Mouse (Mus musculus) embryonic facial prominence, embryonic 13.5 days (tissue): ENCODE results near the gene Spg21. TPM values are rescaled to one million over a fixed set of nuclear protein-coding genes. Genes with fewer than 3 reads are reported as not detected.

Source experiments
- ATAC-seq: fragments of 200-750 bp; cut with Nextera tagmentation; 2 replicates; pipeline ENCODE4 v1.8.0; 2017; ENCODE audit warnings: low read depth; ENCODE audit not compliant: insufficient number of reproducible peaks, insufficient read depth, low FRiP score, low TSS enrichment
- H3K27ac ChIP-seq: fragments of 300-500 bp; sonication (generic); 2 replicates; pipeline ENCODE4 v1.5.1; 2015; ENCODE audit warnings: moderate library complexity, mild to moderate bottlenecking, inconsistent platforms
- H3K27me3 ChIP-seq: fragments of 300-500 bp; sonication (generic); 2 replicates; pipeline ENCODE4 v1.6.1; 2015; ENCODE audit warnings: mild to moderate bottlenecking, inconsistent platforms
- H3K36me3 ChIP-seq: fragments of 300-500 bp; sonication (generic); 2 replicates; pipeline ENCODE4 v1.6.1; 2015; ENCODE audit warnings: mild to moderate bottlenecking, inconsistent platforms
- H3K4me1 ChIP-seq: fragments of 300-500 bp; sonication (generic); 2 replicates; pipeline ENCODE4 v1.6.1; 2015; ENCODE audit warnings: inconsistent platforms
- H3K4me2 ChIP-seq: fragments of 300-500 bp; sonication (generic); 2 replicates; pipeline ENCODE4 v1.6.1; 2015; ENCODE audit warnings: moderate library complexity, mild to moderate bottlenecking, inconsistent platforms
- H3K4me3 ChIP-seq: fragments of 300-500 bp; sonication (generic); 2 replicates; pipeline ENCODE4 v1.5.1; 2015; ENCODE audit warnings: mild to moderate bottlenecking, inconsistent platforms
- H3K9ac ChIP-seq: fragments of 300-500 bp; sonication (generic); 2 replicates; pipeline ENCODE4 v1.6.1; 2015; ENCODE audit warnings: mild to moderate bottlenecking, inconsistent platforms
- H3K9me3 ChIP-seq: fragments of 300-500 bp; sonication (generic); 2 replicates; pipeline ENCODE4 v1.6.1; 2016; ENCODE audit warnings: inconsistent platforms
- WGBS: fragments of 180-500 bp; shearing (Covaris S2); methylation state at CpG from one replicate; pipeline ENCODE4 v1.1.7; 2015; ENCODE audit warnings: mixed read lengths; 5-methylcytosine and 5-hydroxymethylcytosine counted together
- polyA plus RNA-seq: library from polyadenylated mRNA; unstranded; fragments of >200 nt; fragmentation: Nextera tagmentation; extraction: Ambion mirVana; gene quantifications from 2 replicates; pipeline ENCODE4 v1.2.1, GENCODE M21; 2015

Gene Spg21
- polyA plus RNA-seq, 1 experiment from 2014 or later: 116 TPM

- ATAC-seq: no peak
- H3K4me3 ChIP-seq: no peak overlapping the region
- H3K4me1 ChIP-seq: no peaks in the 10 kb centered on the region
- no peak overlapping the region for H3K9ac ChIP-seq
- H3K27ac ChIP-seq: no peak overlapping the region
- H3K27me3 ChIP-seq: no peaks in the 10 kb centered on the region
- WGBS: 91% methylated on average over 5 of the region's 5 CpGs
- H3K4me2 ChIP-seq: no peak overlapping the region
- H3K9me3 ChIP-seq: no peaks in the 10 kb centered on the region
- H3K36me3 ChIP-seq: peaks cover 90% of the 10 kb centered on the region
Observed at GRCm38 (mm10) chr9:65480071-65480470, 19.3 kb downstream of the Spg21 start.

GRCm38 (mm10) chr9:65491476-65491875 is 30.7 kb downstream of the Spg21 start:
- Histone ChIP-seq H3K4me3 (no peak overlapping the region), H3K27me3 (no peaks in the 10 kb centered on the region), H3K36me3 (peaks cover 32% of the 10 kb centered on the region), H3K9ac (no peak overlapping the region), H3K27ac (no peak overlapping the region), H3K4me1 (0 out of 2 replicates have a peak, but pooled peaks cover 2% of the 10 kb centered on the region), H3K9me3 (no peaks in the 10 kb centered on the region), H3K4me2 (no peak overlapping the region)
- ATAC-seq: no peak
- 93% methylated on average over 3 of the region's 3 CpGs for WGBS

GRCm38 (mm10) chr9:65492351-65492750 is 31.6 kb downstream of the Spg21 start:
- Histone ChIP-seq H3K27ac (no peak overlapping the region), H3K36me3 (peaks cover 23% of the 10 kb centered on the region), H3K4me3 (no peak overlapping the region), H3K4me2 (no peak overlapping the region), H3K9me3 (no peaks in the 10 kb centered on the region), H3K4me1 (0 out of 2 replicates have a peak, but pooled peaks cover 2% of the 10 kb centered on the region), H3K27me3 (no peaks in the 10 kb centered on the region), H3K9ac (no peak overlapping the region)
- WGBS: 78% methylated on average over 2 of the region's 2 CpGs
- no peak for ATAC-seq

GRCm38 (mm10) chr9:65492851-65493250 is 32.1 kb downstream of the Spg21 start:
- H3K9ac ChIP-seq: no peak overlapping the region
- 87% methylated on average over 4 of the region's 4 CpGs for WGBS
- H3K27ac ChIP-seq: no peak overlapping the region
- H3K27me3 ChIP-seq: no peaks in the 10 kb centered on the region
- no peak overlapping the region for H3K4me3 ChIP-seq
- H3K9me3 ChIP-seq: no peaks in the 10 kb centered on the region
- H3K4me2 ChIP-seq: no peak overlapping the region
- no peak for ATAC-seq
- peaks cover 18% of the 10 kb centered on the region for H3K36me3 ChIP-seq
- 0 out of 2 replicates have a peak, but pooled peaks cover 2% of the 10 kb centered on the region for H3K4me1 ChIP-seq

GRCm38 (mm10) chr9:65502146-65502545 is 41.4 kb downstream of the Spg21 start:
- ATAC-seq: no peak
- WGBS: 56% methylated on average over 8 of the region's 8 CpGs
- H3K4me2 ChIP-seq: no peak overlapping the region
- no peak overlapping the region for H3K27ac ChIP-seq
- H3K9me3 ChIP-seq: no peaks in the 10 kb centered on the region
- H3K4me3 ChIP-seq: no peak overlapping the region
- no peaks in the 10 kb centered on the region for H3K36me3 ChIP-seq
- no peaks in the 10 kb centered on the region for H3K27me3 ChIP-seq
- H3K9ac ChIP-seq: no peak overlapping the region
- 0 out of 2 replicates have a peak, but pooled peaks cover 3% of the 10 kb centered on the region for H3K4me1 ChIP-seq

GRCm38 (mm10) chr9:65502721-65503505 is 42.2 kb downstream of the Spg21 start:
- Histone ChIP-seq H3K4me3 (no peak overlapping the region), H3K27ac (no peak overlapping the region), H3K4me1 (0 out of 2 replicates have a peak, but pooled peaks cover 3% of the 10 kb centered on the region), H3K36me3 (no peaks in the 10 kb centered on the region), H3K9ac (no peak overlapping the region), H3K27me3 (no peaks in the 10 kb centered on the region), H3K4me2 (no peak overlapping the region), H3K9me3 (no peaks in the 10 kb centered on the region)
- WGBS: 74% methylated on average over 21 of the region's 21 CpGs
- ATAC-seq: no peak

- WGBS: 62% methylated on average over 7 of the region's 7 CpGs
Observed at GRCm38 (mm10) chr9:65508449-65508848, 47.7 kb downstream of the Spg21 start.

GRCm38 (mm10) chr9:65512520-65512919 is 51.8 kb downstream of the Spg21 start:
- 74% methylated on average over 3 of the region's 3 CpGs for WGBS
- Histone ChIP-seq H3K4me3 (no peak overlapping the region), H3K9me3 (no peaks in the 10 kb centered on the region), H3K4me2 (no peak overlapping the region), H3K9ac (0 out of 2 replicates have a peak overlapping the region, but pooled peaks have one; percentile 6), H3K27ac (no peak overlapping the region), H3K4me1 (no peaks in the 10 kb centered on the region), H3K27me3 (no peaks in the 10 kb centered on the region), H3K36me3 (no peaks in the 10 kb centered on the region)
- ATAC-seq: no peak

More at GRCm38 (mm10) chr9:65508449-65508848, 47.7 kb downstream of the Spg21 start:
- no peak overlapping the region for H3K4me3 ChIP-seq
- no peaks in the 10 kb centered on the region for H3K36me3 ChIP-seq
- H3K9ac ChIP-seq: no peak overlapping the region
- no peak overlapping the region for H3K4me2 ChIP-seq
- H3K4me1 ChIP-seq: no peaks in the 10 kb centered on the region
- no peak for ATAC-seq
- H3K9me3 ChIP-seq: no peaks in the 10 kb centered on the region
- H3K27ac ChIP-seq: no peak overlapping the region
- no peaks in the 10 kb centered on the region for H3K27me3 ChIP-seq

GRCm38 (mm10) chr9:65514431-65514830 is 53.7 kb downstream of the Spg21 start:
- no peak for ATAC-seq
- WGBS: 76% methylated on average over 8 of the region's 8 CpGs
- no peaks in the 10 kb centered on the region for H3K36me3 ChIP-seq
- no peaks in the 10 kb centered on the region for H3K9me3 ChIP-seq
- no peak overlapping the region for H3K9ac ChIP-seq
- H3K4me3 ChIP-seq: no peak overlapping the region
- H3K4me2 ChIP-seq: no peak overlapping the region
- no peaks in the 10 kb centered on the region for H3K27me3 ChIP-seq
- H3K4me1 ChIP-seq: no peaks in the 10 kb centered on the region
- no peak overlapping the region for H3K27ac ChIP-seq

- no peaks in the 10 kb centered on the region for H3K36me3 ChIP-seq
- H3K27me3 ChIP-seq: no peaks in the 10 kb centered on the region
- no peak overlapping the region for H3K4me2 ChIP-seq
- H3K9ac ChIP-seq: no peak overlapping the region
- WGBS: 56% methylated on average over 3 of the region's 3 CpGs
- H3K9me3 ChIP-seq: no peaks in the 10 kb centered on the region
- H3K4me1 ChIP-seq: peaks cover 4% of the 10 kb centered on the region
- ATAC-seq: no peak
- no peak overlapping the region for H3K4me3 ChIP-seq
- no peak overlapping the region for H3K27ac ChIP-seq
Observed at GRCm38 (mm10) chr9:65514851-65515261, 54.1 kb downstream of the Spg21 start.

GRCm38 (mm10) chr9:65519807-65520504 is 59.2 kb downstream of the Spg21 start, which contains the start of gene Ankdd1a:
Gene Ankdd1a (minus strand): TSS chr9:65520193.
- Histone ChIP-seq H3K4me3 (peak within 1 kb of the TSS; percentile 40), H3K9me3 (no peaks in the 10 kb centered on the region), H3K9ac (peak within 1 kb of the TSS; percentile 63), H3K36me3 (no peaks in the 10 kb centered on the region), H3K4me2 (peak within 1 kb of the TSS; percentile 73), H3K4me1 (peaks cover 24% of the 10 kb centered on the region), H3K27ac (no peak within 1 kb of the TSS), H3K27me3 (no peaks in the 10 kb centered on the region)
- 6% methylated on average over 21 of the region's 25 CpGs for WGBS
- ATAC-seq: no peak

- Histone ChIP-seq H3K9ac (peak overlapping the region; percentile 63), H3K4me2 (peak overlapping the region; percentile 73)
- 12% methylated on average over 11 of the region's 11 CpGs for WGBS
Observed at GRCm38 (mm10) chr9:65520505-65520876, 59.7 kb downstream of the Spg21 start.

More at GRCm38 (mm10) chr9:65520505-65520876, 59.7 kb downstream of the Spg21 start:
- no peak overlapping the region for H3K27ac ChIP-seq
- H3K27me3 ChIP-seq: no peaks in the 10 kb centered on the region
- ATAC-seq: no peak
- H3K4me3 ChIP-seq: peak overlapping the region; percentile 40
- peaks cover 24% of the 10 kb centered on the region for H3K4me1 ChIP-seq
- no peaks in the 10 kb centered on the region for H3K36me3 ChIP-seq
- H3K9me3 ChIP-seq: no peaks in the 10 kb centered on the region
